Comparison of ENCODE assay signal across 15 mouse cellular contexts in the genomic region with DNA sequence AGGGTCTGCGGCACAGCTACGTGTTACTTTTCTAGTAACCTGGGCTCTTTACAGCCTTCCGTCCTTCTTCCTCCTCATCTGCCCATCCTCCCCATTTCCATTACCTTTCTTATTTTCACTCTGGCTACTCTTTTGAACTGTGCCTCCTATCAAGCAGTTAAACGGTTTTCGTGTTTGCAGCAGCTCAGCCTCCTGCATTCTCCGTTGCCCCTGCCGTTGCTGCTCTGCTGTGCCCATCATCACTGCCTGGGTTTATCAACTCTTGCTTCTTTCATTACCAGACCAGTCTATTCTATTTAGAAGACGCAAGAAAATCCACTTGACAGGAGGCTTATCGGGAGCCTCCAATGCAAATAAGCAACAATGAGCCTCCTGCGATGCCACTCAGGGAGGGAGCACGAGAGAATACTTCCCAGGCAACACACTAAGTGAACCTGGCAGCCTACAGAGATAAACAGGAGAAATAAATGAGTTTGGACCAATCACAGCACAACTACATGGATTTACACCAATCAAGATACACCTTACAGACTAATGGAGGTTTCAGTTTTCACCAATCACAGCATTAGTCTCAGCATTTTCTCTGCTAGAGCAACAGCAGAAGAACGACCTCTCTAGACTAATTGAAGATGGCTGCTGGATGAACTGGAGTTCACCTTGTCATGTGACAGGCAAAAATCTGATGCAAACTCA.
DNase-seq lines count a peak whose midpoint lies in the region; ATAC-seq and TF ChIP-seq lines count a peak whose summit lies in the region.
"Had no signal": no experiment of that assay in that cellular context is flagged by ENCODE, and none has a peak within 500 bp of the region (broad histone marks: within the 10 kb centered on the region; RNA-seq: fewer than 3 reads in every experiment).

No protein-coding gene starts in this region.

- no peak overlapping the region for H3K27ac ChIP-seq in forebrain, embryonic 13.5 days
- no peak overlapping the region for H3K27ac ChIP-seq in forebrain, embryonic 12.5 days
- peak overlapping the region; percentile 26; the same call in 1 of the 2 replicates for H3K27ac ChIP-seq in midbrain, postnatal 0 days (ENCODE audit: low read depth, low read length)
- no peak overlapping the region for H3K27ac ChIP-seq in cerebellum, adult 2 months (ENCODE audit: insufficient read depth, low read length)
- H3K27ac ChIP-seq: heart, embryonic 13.5 days; lung, embryonic 15.5 days had no signal

- no peaks in the 10 kb centered on the region for H3K4me1 ChIP-seq in forebrain, embryonic 13.5 days
- H3K4me1 ChIP-seq in forebrain, embryonic 12.5 days = 0 out of 2 replicates have a peak, but pooled peaks cover 3% of the 10 kb centered on the region
- no peaks in the 10 kb centered on the region for H3K4me1 ChIP-seq in midbrain, postnatal 0 days (ENCODE audit: insufficient read depth, low read length)
- H3K4me1 ChIP-seq in cerebellum, adult 2 months (ENCODE audit: control insufficient read depth, insufficient read depth, low read length) = no peaks in the 10 kb centered on the region
- H3K4me1 ChIP-seq: heart, embryonic 13.5 days; lung, embryonic 15.5 days had no signal

- no peak for TF ChIP-seq POLR2A in cerebellum, adult 2 months (IDR thresholded peaks at IDR 0.05; ENCODE audit: borderline replicate concordance, insufficient read depth, low read length)

- no peaks in the 10 kb centered on the region for H3K9me3 ChIP-seq in forebrain, embryonic 13.5 days (replicated peaks)
- H3K9me3 ChIP-seq in forebrain, embryonic 12.5 days = no peaks in the 10 kb centered on the region
- 0 out of 2 replicates have a peak, but pooled peaks cover 3% of the 10 kb centered on the region for H3K9me3 ChIP-seq in midbrain, postnatal 0 days (ENCODE audit: low read length)
- H3K9me3 ChIP-seq: lung, embryonic 15.5 days had no signal

- 78% methylated on average over 12 of the region's 12 CpGs for WGBS in forebrain, embryonic 13.5 days
- 87% methylated on average over 12 of the region's 12 CpGs for WGBS in forebrain, embryonic 12.5 days
- 53% methylated on average over 12 of the region's 12 CpGs for whole genome bisulfite sequencing in midbrain, postnatal 0 days
- WGBS in cerebellum, adult 2 months = 70% methylated on average over 12 of the region's 12 CpGs

- no peak overlapping the region for H3K4me3 ChIP-seq in forebrain, embryonic 13.5 days
- H3K4me3 ChIP-seq in forebrain, embryonic 12.5 days (replicated peaks) = no peak overlapping the region
- peak overlapping the region; percentile 26; the same call in 1 of the 2 replicates for H3K4me3 ChIP-seq in midbrain, postnatal 0 days (ENCODE audit: low read depth, low read length)
- H3K4me3 ChIP-seq in cerebellum, adult 2 months (replicated peaks; ENCODE audit: insufficient read depth, low read depth, low read length) = no peak overlapping the region
- H3K4me3 ChIP-seq: heart, embryonic 13.5 days; lung, embryonic 15.5 days had no signal

- ATAC-seq in forebrain, embryonic 13.5 days = peak; percentile 55; the same call in 1 of the 2 replicates
- no peak for ATAC-seq in forebrain, embryonic 12.5 days (ENCODE audit: low FRiP score)
- ATAC-seq in midbrain, postnatal 0 days (ENCODE audit: low FRiP score) = peak; percentile 95

- no peak overlapping the region for H3K4me2 ChIP-seq in forebrain, embryonic 13.5 days
- no peak overlapping the region for H3K4me2 ChIP-seq in forebrain, embryonic 12.5 days
- peak overlapping the region; percentile 21 for H3K4me2 ChIP-seq in midbrain, postnatal 0 days (ENCODE audit: low read depth, low read length, poor library complexity, severe bottlenecking)
- H3K4me2 ChIP-seq: heart, embryonic 13.5 days; lung, embryonic 15.5 days had no signal

- peak; percentile 53 for DNase-seq in 3T3-L1 (ENCODE audit: low read depth, low spot score)
- DNase-seq in brain, adult 2 months (ENCODE audit: low read depth, low spot score) = peak; percentile 47
- DNase-seq in midbrain, postnatal 0 days (ENCODE audit: low spot score) = peak; percentile 23
- DNase-seq in thymus, postnatal 25 days = no peak
- DNase-seq in spleen, postnatal 4 days (ENCODE audit: low spot score in 2 of 2) = no peak
- DNase-seq in cerebellum, adult 2 months = no peak
- DNase-seq: adrenal gland, postnatal 25 days; embryo, embryonic 11 days; heart, postnatal 4 days; kidney, postnatal 25 days; layer of hippocampus, adult 9-11 months had no signal

- H3K36me3 ChIP-seq in forebrain, embryonic 13.5 days (ENCODE audit: poor library complexity, severe bottlenecking) = no peaks in the 10 kb centered on the region
- no peaks in the 10 kb centered on the region for H3K36me3 ChIP-seq in forebrain, embryonic 12.5 days (replicated peaks)
- no peaks in the 10 kb centered on the region for H3K36me3 ChIP-seq in midbrain, postnatal 0 days (ENCODE audit: insufficient read depth, low read length)
- H3K36me3 ChIP-seq: heart, embryonic 13.5 days; lung, embryonic 15.5 days had no signal

- no peak overlapping the region for H3K9ac ChIP-seq in forebrain, embryonic 13.5 days
- no peak overlapping the region for H3K9ac ChIP-seq in forebrain, embryonic 12.5 days
- H3K9ac ChIP-seq in midbrain, postnatal 0 days (replicated peaks; ENCODE audit: low read length, poor library complexity, severe bottlenecking) = no peak overlapping the region
- H3K9ac ChIP-seq: heart, embryonic 13.5 days; lung, embryonic 15.5 days had no signal

- TF ChIP-seq CTCF in midbrain, postnatal 0 days (IDR thresholded peaks at IDR 0.05) = no peak
- TF ChIP-seq CTCF in cerebellum, adult 2 months (IDR thresholded peaks at IDR 0.05; ENCODE audit: borderline replicate concordance, insufficient read depth, low read depth, low read length) = no peak

- H3K27me3 ChIP-seq in forebrain, embryonic 13.5 days = no peaks in the 10 kb centered on the region
- no peaks in the 10 kb centered on the region for H3K27me3 ChIP-seq in forebrain, embryonic 12.5 days
- no peaks in the 10 kb centered on the region for H3K27me3 ChIP-seq in midbrain, postnatal 0 days (ENCODE audit: insufficient read depth, low read length)
- H3K27me3 ChIP-seq in cerebellum, adult 2 months (ENCODE audit: control insufficient read depth, insufficient read depth, low read length) = no peaks in the 10 kb centered on the region
- H3K27me3 ChIP-seq: heart, embryonic 13.5 days; lung, embryonic 15.5 days had no signal

Comparison
In these comparisons a context has a peak if more than half of its experiments do, and no peak if none do; other contexts are left out.
1. DNase-seq: peak in 3T3-L1 (single experiment), brain, adult 2 months (single experiment) and midbrain, postnatal 0 days (single experiment); none in thymus, postnatal 25 days (single experiment), spleen, postnatal 4 days (0 of 2) and cerebellum, adult 2 months (0 of 2).